Mouse (Mus musculus) urinary bladder, postnatal 14 days (tissue): ENCODE measurements around the gene Mrtfb.
"Not testable (repeated sequence)": the region's sequence is repeated elsewhere in the genome, so short reads cannot be mapped to it uniquely, and the experiment has no call there.

Source experiments
- DNase-seq: peaks from one replicate; pipeline ENCODE4 v3.0.0; 2021; ENCODE audit warnings: low spot score

Mrtfb gene

DNA sequence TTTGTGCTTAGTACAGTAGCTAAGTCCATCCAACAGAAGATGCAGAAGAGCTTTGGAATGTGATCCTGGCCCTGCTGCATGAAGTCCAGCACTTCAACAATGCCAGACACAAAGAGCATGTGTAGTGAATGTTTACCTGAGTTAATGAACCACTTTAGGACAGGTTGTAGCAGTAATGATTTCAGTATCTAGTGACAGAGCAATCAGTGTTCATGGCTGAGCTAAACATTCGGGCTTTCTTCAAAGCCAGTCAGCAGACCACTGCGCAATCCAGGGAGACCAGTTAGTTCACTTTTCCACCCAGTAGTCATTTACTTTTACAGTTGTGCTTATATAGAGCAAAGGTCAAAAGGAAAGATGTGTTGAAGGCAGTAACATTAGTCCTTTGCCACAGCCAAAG, 20.0 kb downstream of the Mrtfb start:
- peak; percentile 47 for DNase-seq

DNA sequence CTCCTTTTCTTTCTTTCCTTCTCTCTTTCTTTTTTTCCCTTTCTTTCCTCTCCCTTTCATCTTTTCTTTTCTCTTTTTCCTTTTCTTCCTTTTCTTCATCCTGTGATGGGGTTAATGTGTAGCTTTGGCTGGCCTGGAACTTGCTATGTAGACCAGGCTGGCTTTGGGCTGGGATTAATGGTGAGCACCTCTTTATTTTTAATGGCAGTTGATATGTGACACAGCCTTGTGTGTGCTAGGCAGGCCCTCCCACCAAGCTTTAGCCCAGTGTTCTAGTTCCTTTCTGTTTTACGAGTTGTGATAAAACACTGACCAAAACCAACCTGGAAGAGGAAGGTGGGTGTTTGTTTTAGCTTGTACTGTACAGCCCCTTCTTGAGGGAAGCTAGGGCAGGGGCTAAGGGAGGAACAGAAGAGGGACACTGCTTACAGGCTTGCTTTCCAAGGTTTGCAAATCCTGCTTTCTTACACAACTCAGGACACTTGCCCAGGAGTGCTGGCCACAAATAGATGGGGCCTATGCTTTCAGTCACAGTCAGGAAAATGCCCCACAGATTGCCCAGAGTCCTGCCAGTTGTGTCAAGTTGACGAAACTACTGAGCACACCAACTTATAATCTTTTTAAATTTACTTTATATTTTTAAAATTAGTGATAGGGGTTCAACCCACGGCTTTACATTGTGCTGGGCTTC, 20.6 kb downstream of the Mrtfb start:
- DNase-seq: no peak

DNA sequence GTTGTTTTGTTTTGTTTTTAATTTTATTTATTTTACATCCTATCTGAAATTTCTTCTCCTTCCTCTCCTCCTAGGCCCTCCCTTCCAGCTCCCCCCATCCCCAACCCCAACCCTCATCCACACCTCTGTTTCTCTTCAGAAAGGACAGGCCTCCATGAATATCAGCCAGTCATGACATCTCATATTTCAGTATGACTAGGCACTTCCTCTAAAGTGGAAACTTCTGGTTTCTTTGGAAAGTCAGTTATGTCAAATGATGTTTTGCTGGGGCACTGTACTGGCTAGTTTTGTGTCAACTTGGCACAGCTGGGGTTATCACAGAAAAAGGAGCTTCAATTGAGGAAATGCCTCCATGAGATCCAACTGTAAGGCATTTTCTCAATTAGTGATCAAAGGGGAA, 30.1 kb downstream of the Mrtfb start:
- DNase-seq: not testable (repeated sequence)

DNA sequence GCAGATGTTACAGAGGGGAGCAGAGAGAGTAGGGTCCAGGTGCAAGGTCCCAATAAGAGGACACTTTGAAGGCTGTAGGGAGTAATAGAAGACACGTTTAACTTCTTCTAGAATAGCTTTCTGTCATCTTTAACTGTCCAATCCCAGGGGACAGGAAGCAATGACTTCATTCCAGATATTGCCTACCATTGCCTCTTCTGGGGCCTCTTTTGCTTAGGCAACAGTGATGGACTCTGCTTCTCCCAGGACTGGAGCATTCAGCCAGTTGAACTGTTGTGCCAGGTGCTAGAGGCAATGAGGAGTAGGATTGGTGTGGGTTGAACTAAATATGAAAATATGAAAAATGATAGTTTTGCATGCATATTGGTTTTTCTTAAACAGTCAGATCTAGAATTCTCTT, 41.6 kb downstream of the Mrtfb start:
- no peak for DNase-seq

DNA sequence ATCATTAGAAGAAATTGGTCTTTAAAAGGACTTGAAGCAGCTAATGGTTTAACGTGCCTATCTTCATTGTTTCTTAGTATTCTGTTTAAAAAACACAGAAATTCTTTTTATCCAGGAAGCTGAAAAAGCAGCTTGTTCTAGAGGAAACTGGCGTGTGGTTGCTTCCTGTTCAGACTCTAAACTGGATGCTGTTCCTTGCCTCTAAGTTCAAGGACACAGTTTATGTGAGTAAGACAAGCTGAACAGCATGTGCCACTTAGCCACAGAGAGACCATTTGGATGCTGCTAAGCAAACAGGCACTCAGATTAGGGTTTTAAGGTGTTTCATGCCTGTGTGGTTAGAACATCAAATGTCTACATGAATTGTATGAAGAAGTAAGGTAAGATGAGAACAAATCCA, 42.7 kb downstream of the Mrtfb start:
- DNase-seq: no peak

DNA sequence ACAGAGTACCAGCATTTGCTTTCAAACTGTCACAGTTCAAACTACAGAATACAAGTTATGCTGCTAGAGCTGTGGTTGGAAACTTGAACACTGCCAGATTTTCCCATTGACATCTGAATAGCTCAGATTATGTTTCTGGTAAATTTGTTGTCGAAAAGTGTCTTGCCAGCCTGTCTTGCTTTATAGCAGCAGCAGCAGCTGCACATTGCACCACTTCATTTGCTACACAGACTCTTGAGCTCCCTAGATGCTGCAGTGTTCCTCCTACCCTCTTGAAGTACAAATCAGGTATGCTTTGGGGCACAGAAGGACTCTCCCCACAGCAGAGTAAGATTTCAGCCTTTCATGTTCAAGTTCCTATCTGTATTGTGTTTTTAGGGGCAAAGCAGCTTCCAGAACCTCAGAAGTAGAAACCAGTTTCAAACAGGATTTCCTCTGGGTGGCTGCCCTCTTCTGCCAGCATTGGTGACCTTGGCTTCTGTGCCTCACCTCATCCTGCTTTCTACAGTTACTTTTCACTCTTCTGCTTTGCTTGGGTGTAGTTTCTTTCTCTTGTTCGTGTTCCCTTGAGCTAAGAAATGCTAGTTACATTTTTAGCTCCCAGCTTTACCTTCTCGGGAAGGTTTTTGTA, 49.9 kb downstream of the Mrtfb start:
- no peak for DNase-seq

DNA sequence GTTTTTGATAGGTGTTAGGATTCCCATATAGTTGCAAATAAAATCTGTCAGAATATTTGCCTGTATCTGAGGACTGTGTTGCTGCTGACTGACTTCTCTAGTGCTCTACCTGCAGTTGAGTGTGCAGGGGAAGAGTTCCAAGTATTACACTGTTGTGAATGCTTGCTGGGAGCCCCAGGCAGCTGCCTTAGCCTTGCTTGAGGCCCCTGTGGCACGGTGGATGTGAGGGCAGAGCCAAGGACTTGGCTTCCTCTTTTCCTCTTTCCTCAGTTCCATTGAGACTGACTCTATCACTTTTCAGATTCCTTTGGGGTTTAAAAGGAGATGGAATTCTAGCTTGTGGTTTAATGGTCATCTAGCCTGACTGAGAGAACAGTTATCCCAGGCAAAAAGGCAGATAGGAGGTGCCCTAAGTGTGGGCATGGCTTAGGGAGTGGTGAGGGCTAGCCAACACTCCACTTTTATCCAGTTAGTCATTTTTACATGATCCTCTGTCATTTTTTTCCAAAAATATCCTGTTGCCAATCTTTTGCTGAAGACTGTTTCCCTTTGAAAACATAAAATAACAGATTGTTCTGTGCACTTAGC, 53.9 kb downstream of the Mrtfb start:
- no peak for DNase-seq

DNA sequence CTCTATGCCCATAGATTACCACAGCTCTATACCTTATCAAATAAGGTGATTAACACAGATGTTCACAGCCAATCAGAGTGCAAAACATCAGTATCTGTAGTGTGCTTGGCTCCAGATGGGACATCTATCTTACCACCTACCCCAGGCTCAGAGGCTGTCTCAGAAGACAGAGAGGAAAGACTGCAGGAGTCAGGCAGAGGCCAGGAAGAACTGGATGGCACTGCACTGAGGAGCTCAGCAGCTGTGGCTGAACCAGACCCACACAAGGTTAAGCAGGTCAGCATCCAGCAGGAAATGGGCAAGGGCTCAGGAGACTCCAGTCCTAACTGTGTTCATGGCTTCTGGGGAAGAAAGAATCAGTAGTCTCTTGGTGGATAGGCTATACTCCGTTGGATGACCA, 55.1 kb downstream of the Mrtfb start:
- DNase-seq: no peak

DNA sequence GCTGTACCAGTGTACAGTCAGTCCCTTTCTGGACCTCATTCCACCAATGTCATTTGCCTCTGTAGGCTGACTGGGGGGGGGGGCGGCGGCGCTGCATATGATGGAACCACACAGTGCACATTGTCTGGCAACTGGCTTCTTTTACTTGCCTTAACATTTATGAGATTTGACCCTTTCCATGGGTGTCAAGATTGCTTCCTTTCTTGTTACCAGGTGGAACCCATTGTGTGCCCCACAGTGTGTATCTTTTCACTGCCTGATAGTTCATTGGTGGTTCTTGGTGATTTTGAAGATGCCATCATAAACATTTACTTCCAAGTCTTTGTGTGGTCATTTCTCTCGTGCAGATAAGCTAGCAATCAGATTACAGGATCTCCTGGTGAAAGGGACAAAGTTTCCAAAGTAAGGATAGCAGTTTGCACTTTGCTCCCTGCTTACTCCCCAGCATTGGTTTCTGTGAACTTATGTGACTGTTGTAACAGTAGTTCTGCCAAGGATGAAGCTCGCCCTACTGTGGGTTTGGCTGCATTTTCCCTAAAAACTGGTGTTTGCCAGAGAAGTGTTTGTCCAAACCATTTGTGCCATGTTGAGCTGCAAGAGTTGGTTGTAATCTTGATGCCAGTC, 56.9 kb downstream of the Mrtfb start:
- no peak for DNase-seq

DNA sequence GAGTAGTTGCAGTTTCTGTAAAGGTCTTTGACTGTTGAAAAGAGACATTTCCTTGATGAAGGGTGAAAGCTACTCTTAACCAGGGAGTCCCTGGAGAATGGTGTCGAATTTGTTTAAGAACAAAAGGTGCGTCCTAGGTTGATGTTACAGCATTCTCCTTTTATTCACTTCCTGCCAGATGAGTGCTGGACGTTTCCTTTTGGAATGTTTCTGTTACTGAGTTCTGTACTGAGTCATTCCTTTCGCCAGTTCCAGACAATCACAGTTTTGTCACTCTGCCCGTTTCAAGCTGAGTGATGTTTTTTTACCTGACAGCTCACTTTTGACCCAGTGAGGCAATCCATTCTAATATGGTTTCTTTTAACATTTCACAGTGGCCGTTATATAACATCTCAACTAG, 67.5 kb downstream of the Mrtfb start:
- DNase-seq: no peak

DNA sequence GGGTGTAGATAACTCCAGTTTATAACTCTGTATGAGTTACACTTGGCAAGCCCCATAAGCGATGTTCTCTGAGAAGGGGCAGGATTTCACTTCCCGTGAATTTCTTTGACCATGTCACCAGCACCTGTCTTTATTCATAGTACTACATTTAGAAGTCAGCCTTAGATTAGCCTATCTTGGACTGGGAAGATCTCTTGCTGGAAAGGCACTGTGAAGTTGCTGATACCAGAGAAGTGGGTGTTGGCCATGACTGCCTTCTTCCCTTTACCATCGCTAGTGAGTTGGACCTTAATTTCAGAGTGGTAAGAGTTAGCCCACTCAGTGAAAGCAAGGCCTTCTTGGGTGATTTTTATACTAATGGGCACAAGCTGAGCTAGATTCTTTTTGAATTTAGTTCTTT, 70.3 kb downstream of the Mrtfb start:
- no peak for DNase-seq

DNA sequence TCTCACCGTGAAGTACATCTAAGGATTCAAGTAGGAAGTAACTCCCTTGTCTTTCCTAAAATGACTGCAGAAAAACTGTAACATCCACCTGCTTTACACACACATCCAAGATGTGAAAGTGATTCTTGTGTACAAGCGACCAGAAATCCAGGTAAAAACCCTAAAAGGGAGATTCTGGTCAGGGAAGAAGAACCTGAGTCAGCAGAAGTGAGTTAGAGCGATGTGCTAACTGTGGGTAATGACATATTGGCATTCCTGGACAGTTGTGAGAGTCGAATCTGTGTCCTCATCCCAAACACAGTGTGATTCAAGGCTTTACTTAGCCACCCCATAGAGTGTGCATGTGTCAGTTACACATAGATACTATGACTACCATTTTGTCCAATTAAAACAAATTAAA, 72.4 kb downstream of the Mrtfb start:
- DNase-seq: no peak

DNA sequence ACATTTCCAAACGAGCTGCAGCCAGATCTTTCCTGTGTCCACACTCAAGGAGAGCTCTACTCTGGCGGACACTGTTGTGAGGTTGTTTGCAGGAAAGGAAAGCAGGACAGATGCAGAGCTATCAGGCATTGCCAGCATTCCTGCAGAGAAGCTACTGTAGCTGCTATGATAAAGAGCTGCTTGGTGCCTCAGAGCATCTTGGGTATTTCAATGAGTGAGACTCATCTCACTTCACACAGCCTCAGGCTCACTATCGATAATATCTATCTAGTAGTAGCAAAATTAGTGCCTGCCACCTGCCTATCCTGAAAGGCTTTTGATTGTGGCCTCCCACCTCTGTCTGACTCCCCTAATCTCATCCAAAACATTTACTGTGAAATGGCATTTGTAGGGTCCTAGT, 73.4 kb downstream of the Mrtfb start:
- DNase-seq: no peak

DNA sequence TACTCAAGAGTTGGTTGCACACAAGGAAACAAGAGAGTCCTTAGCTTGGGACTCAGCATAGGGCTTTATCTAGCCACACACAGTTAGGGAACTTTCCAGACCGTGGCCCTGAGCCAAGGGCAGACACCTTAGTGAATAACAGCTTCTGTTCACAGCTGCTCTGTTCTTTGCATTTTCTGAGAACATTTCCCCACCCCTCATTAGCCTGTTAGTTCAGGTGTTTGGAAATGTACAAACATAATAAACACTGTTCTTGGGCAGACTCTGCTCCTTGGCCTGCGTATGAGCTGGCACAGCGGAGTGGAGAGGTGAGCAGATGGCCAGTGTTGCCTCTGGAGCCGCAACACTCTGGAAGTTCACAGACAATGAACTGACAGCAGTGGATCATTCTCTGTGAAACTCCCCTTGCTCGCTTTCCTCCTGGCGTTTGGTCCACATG, 74.0 kb downstream of the Mrtfb start:
- DNase-seq: no peak

DNA sequence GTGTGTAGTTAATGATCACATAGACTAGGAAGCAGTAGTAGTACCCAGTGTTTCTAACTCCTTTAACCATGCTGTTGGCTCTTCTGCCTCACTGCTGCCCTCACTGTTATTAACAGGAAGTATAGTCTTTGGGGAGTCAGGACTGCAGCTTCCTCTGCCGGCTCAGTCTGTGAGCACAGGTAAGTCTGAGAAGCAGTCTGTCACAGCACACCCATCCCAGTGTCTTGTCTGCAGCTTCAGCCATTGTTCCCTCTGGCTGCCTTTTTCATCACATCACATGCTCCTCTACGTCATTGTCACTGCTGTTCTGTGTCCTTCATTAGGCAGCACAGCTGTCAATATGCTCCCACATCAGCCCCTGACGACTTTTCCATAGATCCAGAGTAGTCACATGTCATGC, 75.6 kb downstream of the Mrtfb start:
- DNase-seq: no peak

DNA sequence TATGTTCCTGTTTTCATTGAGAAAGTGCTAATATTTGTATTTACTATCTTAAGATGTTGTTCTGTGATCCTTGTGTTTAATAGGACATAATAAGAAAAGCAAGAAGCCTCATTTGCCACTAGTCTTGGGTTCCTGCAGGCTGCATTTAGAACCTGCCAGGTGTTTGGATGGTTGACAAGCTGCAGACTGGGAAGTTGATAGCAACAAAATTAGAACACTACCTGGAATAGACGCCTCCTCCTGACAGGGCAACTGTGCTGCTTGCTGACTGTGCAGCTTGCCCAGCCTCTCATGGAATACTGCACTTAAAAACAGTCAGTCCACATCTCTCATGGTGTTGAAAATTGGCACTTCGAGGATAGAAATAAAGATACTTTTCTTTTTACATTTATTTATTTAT, 76.3 kb downstream of the Mrtfb start:
- no peak for DNase-seq

DNA sequence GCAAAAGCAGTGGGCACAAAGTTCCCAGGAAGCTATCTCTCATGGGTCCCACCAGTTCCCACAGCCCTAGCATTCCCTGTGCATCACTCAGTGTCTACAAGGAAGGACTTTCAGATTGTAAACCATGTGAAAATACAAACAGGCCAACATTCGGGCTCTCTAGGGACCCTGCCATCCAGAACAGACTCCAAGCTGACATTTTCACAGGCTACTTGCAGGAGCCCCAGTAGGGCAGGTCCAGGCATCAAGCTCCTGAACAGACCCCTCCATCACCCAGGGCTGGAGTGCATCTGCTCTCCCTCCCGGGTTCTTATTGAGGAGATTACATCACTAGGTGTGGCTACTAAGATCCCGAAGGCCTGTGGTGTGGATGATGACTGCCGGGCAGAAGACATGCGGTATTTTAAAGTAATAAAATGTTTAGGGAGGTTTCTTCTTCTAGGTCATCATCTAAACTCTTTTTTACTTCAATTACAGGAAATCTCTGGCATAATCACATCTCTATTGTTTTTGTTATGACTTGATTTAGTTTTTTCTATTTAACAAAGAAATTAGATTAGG, 77.6 kb downstream of the Mrtfb start:
- DNase-seq: no peak

DNA sequence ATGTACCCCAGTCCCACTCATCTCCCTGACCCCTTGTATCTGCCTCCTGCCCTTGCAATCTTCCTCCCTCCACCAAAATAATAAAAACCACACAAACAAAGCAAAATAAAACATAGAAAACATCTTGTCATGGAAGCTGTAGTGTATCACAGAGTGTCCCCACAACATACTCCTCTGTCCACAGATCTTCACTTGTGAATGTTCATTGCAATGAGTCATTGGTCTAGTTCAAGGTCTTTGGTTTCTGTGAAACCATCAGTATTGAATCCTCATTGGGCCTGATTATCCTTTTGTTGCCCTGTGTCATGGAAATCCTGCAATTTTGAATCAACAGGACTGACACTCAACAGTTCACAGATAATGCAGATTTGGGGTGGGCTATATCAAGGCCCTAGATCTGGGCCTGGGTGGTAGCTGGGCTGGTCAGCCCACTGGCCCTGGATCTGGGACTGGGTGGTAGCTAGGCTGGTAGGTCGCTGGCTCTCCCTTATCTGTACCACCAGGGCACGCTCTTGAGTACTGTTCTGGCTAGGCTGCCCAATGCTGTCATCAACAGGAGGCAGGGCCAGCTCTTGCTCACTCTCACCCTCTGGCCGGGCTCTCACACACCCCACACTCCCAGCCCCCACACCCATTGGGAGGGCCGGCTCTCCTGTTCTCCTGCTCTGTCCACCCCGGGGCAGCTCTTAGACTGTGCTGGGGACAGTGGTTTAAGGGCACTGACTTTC, 80.4 kb downstream of the Mrtfb start:
- no peak for DNase-seq

DNA sequence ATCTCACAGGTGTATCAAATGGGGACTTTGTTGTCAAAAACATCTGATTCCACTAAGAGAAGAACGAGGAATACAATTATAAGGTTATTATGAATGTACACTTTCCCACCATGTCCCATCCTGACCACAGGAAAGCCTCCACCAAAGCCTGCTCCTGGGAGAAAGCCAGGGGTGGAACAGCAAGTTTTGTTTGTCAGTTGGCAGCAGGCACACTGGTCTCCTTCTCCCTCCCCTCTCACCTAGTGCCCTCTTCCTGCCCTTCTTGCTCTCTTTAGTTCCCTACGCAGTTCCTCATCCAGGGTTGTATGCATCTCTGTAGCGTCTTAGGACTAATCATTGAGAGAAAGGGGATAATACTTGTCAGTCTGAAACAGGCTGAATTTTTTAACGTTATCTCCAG, 81.8 kb downstream of the Mrtfb start:
- peak; percentile 47 for DNase-seq

DNA sequence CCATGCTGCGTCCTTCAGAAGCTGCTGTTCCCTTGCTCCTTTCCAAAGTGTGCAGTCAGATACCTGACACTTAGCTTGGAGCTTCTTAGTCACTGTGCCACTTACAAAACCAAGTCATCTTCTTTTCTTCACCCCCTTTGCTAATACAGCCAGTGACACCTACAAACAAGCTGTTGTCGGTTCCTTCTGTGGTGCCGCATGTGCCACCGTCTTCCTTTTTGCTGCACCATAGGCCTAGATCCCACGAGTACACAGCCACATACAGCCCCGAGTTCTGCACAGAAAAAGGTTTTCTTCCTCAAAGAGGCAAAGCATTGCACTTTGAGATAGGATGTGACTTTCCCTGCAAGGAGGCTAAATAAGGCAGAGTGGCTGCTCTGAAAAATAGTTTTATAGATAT, 83.2 kb downstream of the Mrtfb start:
- no peak for DNase-seq

DNA sequence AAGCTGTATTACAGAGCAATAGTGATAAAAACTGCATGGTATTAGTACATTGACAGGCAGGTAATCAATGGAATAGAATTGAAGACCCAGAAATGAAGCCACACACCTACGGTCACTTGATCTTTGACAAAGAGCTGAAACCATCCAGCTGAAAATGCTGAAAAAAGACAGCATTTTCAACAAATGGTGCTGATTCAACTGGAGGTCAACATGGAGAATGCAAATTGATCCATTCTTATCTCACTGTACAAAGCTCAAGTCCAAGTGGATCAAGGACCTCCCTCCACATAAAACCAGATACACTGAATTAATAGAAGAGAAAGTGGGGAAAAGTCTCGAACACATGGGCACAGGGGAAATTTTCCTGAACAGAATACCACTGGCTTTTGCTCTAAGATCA, 89.5 kb downstream of the Mrtfb start:
- DNase-seq: not testable (repeated sequence)

DNA sequence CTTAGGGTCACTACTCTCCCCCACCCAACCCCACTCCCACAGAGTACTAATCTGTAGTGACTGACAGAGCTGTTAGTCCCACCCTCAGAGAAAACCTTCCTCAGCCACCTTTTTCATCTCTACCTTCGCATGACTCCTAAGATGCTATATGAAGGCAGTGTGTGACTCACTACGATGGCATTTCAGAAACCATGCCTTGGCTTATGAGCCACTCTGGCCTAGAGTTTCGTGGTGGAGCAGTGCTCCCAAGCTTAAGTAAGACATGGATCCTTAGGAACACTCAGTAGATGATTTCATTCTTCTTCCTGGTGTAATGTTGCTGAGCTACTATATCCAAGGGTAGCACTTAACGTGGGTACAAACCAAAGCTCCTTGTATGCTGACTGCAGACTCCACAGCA, 94.4 kb downstream of the Mrtfb start:
- DNase-seq: no peak
